Mouse (Mus musculus): ENCODE data around the gene Onecut1. TPM values are rescaled to one million over a fixed set of nuclear protein-coding genes. Genes with fewer than 3 reads are reported as not detected.

Onecut1 gene
- total and polyA plus RNA-seq, 3 experiments: not detected

DNA sequence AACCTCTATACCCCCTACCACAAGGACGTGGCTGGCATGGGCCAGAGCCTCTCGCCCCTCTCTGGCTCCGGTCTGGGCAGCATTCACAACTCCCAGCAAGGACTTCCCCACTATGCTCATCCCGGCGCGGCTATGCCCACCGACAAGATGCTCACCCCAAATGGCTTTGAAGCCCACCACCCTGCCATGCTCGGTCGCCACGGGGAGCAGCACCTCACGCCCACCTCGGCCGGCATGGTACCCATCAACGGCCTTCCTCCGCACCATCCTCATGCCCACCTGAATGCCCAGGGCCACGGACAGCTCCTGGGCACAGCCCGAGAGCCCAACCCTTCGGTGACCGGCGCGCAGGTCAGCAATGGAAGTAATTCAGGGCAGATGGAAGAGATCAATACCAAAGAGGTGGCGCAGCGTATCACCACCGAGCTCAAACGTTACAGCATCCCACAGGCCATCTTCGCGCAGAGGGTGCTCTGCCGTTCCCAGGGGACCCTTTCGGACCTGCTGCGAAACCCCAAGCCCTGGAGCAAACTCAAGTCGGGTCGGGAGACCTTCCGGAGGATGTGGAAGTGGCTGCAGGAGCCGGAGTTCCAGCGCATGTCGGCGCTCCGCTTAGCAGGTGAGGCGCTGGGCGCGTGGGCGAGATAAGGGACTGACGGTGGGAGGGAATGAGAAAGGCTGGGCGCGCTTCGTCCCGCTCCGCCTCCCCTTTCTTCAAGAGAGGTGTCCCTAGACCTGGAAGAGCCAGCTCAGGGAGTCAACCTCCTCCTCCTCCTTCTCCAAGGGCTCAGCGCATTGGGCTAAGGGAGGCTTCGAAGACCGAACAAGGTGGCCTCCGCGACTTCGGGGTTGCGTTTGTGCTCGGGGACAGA is 1.3 kb downstream of the Onecut1 start:
- DNase-seq (ENCODE audit: extremely low read depth): no peak
- H3K36me3 ChIP-seq (replicated peaks in 1 of 2; ENCODE audit: control insufficient read depth in 1 of 2, insufficient read depth in 1 of 2, low read length in 1 of 2): no peaks in the 10 kb centered on the region
- no peak overlapping the region for H3K9ac ChIP-seq (ENCODE audit: insufficient read depth, low read depth)
- peaks cover 61% of the 10 kb centered on the region for H3K27me3 ChIP-seq (replicated peaks)
- dilution Hi-C loops (cut with MboI; ENCODE audit: extremely low pct_ligation_motif_present, extremely low pct_unique_long_range_greater_than_20kb, low sequenced_read_pairs): no loop called here
- peaks cover 23% of the 10 kb centered on the region for H3K9me3 ChIP-seq (replicated peaks; ENCODE audit: low read length)
- no peak overlapping the region for H3K27ac ChIP-seq (ENCODE audit: insufficient read depth, low read depth)
- no peak overlapping the region for H3K4me3 ChIP-seq (replicated peaks in 1 of 3; ENCODE audit: low read depth in 2 of 3, low read length in 2 of 3, poor library complexity in 1 of 3)
- no peak overlapping the region for H3K4me2 ChIP-seq (ENCODE audit: insufficient read depth, low read depth, poor library complexity, severe bottlenecking)
- H3K4me1 ChIP-seq (ENCODE audit: control insufficient read depth in 1 of 2, insufficient read depth in 2 of 2): peaks cover 0 to 4% of the 10 kb centered on the region in 2 experiments; a peak in 1 of 4 replicates
- TF ChIP-seq MYC (IDR thresholded peaks at IDR 0.05; ENCODE audit: low read depth, low read length) (no peak), MAZ (IDR thresholded peaks at IDR 0.05; ENCODE audit: low read depth, low read length) (no peak), EP300 (IDR thresholded peaks at IDR 0.05; ENCODE audit: low read length) (no peak), TBP (conservative IDR thresholded peaks at IDR 0.05; ENCODE audit: low read depth, low read length) (no peak), NRF1 (IDR thresholded peaks at IDR 0.05; ENCODE audit: low read depth, low read length) (no peak), RCOR1 (conservative IDR thresholded peaks at IDR 0.05; ENCODE audit: low read depth, low read length) (no peak), ELF1 (IDR thresholded peaks at IDR 0.05; ENCODE audit: low read depth, low read length) (no peak)
- H3K79me2 ChIP-seq (replicated peaks; ENCODE audit: control insufficient read depth, extremely low read depth, insufficient read depth, poor library complexity, severe bottlenecking): no peaks in the 10 kb centered on the region
- in situ Hi-C loops (cut with MboI; ENCODE audit: low pct_ligation_motif_present, low pct_unique_long_range_greater_than_20kb, low sequenced_read_pairs): loop anchor here (25.0 kb wide), 1 partner anchor 326 kb away; no protein-coding TSS in a partner anchor

DNA sequence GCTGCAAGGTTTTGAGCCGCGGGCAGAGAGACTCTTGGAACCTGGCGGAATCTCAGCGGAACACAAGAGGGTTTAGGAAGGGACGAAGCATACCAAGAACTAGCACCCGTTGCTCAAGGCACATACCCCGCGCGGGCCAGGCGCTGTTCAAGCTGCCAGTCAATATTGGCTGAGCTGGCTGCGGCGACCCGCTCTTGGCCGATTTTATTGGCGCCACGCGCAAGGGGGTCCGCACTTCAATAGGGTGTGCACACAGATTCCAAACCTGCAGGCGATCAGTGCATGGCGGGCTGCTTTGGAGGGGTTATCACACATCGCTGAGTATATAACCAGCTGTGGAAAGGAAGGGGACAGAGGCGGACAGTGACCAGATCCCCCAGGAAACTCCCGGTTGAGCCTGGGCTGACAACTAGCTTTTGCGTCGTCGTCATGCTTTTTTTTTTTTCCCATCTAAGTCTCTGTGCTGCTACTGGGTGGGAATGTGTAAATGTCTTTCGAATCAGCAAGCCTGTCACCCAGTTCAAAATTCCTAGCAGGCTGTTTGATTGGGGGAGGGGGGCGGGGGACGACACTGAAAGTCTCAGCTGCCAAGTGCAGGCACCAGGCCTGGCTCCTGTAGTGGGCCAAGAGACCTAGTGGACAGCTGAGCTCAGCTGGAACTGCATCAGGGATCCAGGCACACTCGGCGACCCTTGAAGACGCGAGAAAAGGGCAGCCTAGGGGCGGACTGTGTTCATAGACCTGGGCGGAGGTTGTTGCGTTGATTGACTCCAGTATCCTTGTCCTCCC is 2.1 kb downstream of the Onecut1 start:
- no peak overlapping the region for H3K27ac ChIP-seq (ENCODE audit: insufficient read depth, low read depth)
- dilution Hi-C loops (cut with MboI; ENCODE audit: extremely low pct_ligation_motif_present, extremely low pct_unique_long_range_greater_than_20kb, low sequenced_read_pairs): no loop called here
- H3K9ac ChIP-seq (ENCODE audit: insufficient read depth, low read depth): no peak overlapping the region
- in situ Hi-C loops (cut with MboI; ENCODE audit: low pct_ligation_motif_present, low pct_unique_long_range_greater_than_20kb, low sequenced_read_pairs): loop anchor here (25.0 kb wide), 1 partner anchor 327 kb away; no protein-coding TSS in a partner anchor
- peaks cover 23% of the 10 kb centered on the region for H3K9me3 ChIP-seq (replicated peaks; ENCODE audit: low read length)
- peaks cover 0 to 4% of the 10 kb centered on the region in 2 experiments; a peak in 1 of 4 replicates for H3K4me1 ChIP-seq (ENCODE audit: control insufficient read depth in 1 of 2, insufficient read depth in 2 of 2)
- TF ChIP-seq MAX (IDR thresholded peaks at IDR 0.05; ENCODE audit: low read length) (no peak), PAX5 (IDR thresholded peaks at IDR 0.05; ENCODE audit: low read length) (no peak), MYC (IDR thresholded peaks at IDR 0.05; ENCODE audit: low read depth, low read length) (no peak), TBP (conservative IDR thresholded peaks at IDR 0.05; ENCODE audit: low read depth, low read length) (no peak), POLR2AphosphoS2 (IDR thresholded peaks at IDR 0.05; ENCODE audit: low read depth, low read length) (no peak), UBTF (IDR thresholded peaks at IDR 0.05; ENCODE audit: low read depth, low read length) (no peak), MAZ (IDR thresholded peaks at IDR 0.05; ENCODE audit: low read depth, low read length) (no peak), POLR2A (IDR thresholded peaks at IDR 0.05; ENCODE audit: low read depth, low read length) (no peak), BHLHE40 (IDR thresholded peaks at IDR 0.05; ENCODE audit: low read depth, low read length) (no peak), JUND (conservative IDR thresholded peaks at IDR 0.05; ENCODE audit: low read depth, low read length) (no peak), MAFK (IDR thresholded peaks at IDR 0.05; ENCODE audit: insufficient replicate concordance, low read length) (no peak), RAD21 (IDR thresholded peaks at IDR 0.05; ENCODE audit: low read depth, low read length) (no peak), GABPA (IDR thresholded peaks at IDR 0.05; ENCODE audit: insufficient replicate concordance, low read depth, low read length) (no peak), TCF12 (IDR thresholded peaks at IDR 0.05; ENCODE audit: low read depth, low read length) (no peak), MXI1 (IDR thresholded peaks at IDR 0.05; ENCODE audit: low read depth, low read length) (no peak), NELFE (IDR thresholded peaks at IDR 0.05; ENCODE audit: low read depth, low read length) (no peak), USF2 (conservative IDR thresholded peaks at IDR 0.05; ENCODE audit: low read depth, low read length) (no peak), ELF1 (IDR thresholded peaks at IDR 0.05; ENCODE audit: low read depth, low read length) (no peak)
- peaks cover 62% of the 10 kb centered on the region for H3K27me3 ChIP-seq (replicated peaks)
- H3K4me3 ChIP-seq (replicated peaks in 1 of 3; ENCODE audit: low read depth in 2 of 3, low read length in 2 of 3, poor library complexity in 1 of 3): no peak overlapping the region
- no peak overlapping the region for H3K4me2 ChIP-seq (ENCODE audit: insufficient read depth, low read depth, poor library complexity, severe bottlenecking)
- H3K79me2 ChIP-seq (replicated peaks; ENCODE audit: control insufficient read depth, extremely low read depth, insufficient read depth, poor library complexity, severe bottlenecking): no peaks in the 10 kb centered on the region
- no peaks in the 10 kb centered on the region for H3K36me3 ChIP-seq (replicated peaks in 1 of 2; ENCODE audit: control insufficient read depth in 1 of 2, insufficient read depth in 1 of 2, low read length in 1 of 2)
- no peak for DNase-seq (ENCODE audit: extremely low read depth)
